Comparison of ENCODE assay signal across 14 mouse cellular contexts in genomic region chr17:74458711-74459408, GRCm38 (mm10). TPM values are rescaled to one million over a fixed set of nuclear protein-coding genes. Genes with fewer than 3 reads are reported as not detected.
DNase-seq lines count a peak whose midpoint lies in the region; ATAC-seq and TF ChIP-seq lines count a peak whose summit lies in the region.
"Had no signal": no experiment of that assay in that cellular context is flagged by ENCODE, and none has a peak within 500 bp of the region (broad histone marks: within the 10 kb centered on the region; RNA-seq: fewer than 3 reads in every experiment).

Nlrc4 (minus strand) TSS chr17:74459142.

- DNase-seq in kidney, adult 2 months, result peak; percentile 44
- DNase-seq in A20 (ENCODE audit: low read depth, low spot score), result peak; percentile 60
- DNase-seq in cerebellum, adult 18-20 months, result no peak
- no peak for DNase-seq in adrenal gland, adult 18-20 months (ENCODE audit: low spot score in 2 of 2)
- DNase-seq in adipocyte (ENCODE audit: low spot score), result no peak
- DNase-seq: gastrocnemius, postnatal 25 days; heart, postnatal 10 days; kidney, postnatal 4 days; midbrain, embryonic 14.5 days had no signal

- no peak for TF ChIP-seq CTCF in kidney, adult 2 months (conservative IDR thresholded peaks at IDR 0.05; ENCODE audit: insufficient read depth, insufficient read length, low read depth, low read length)

- no peaks in the 10 kb centered on the region for H3K9me3 ChIP-seq in kidney, embryonic 15.5 days (replicated peaks)
- H3K9me3 ChIP-seq in megakaryocyte, embryonic 14.5 days, result no peaks in the 10 kb centered on the region
- H3K9me3 ChIP-seq: forebrain, embryonic 10.5 days had no signal

- no peaks in the 10 kb centered on the region for H3K27me3 ChIP-seq in kidney, adult 2 months (replicated peaks; ENCODE audit: control insufficient read depth, insufficient read depth, low read length)
- no peaks in the 10 kb centered on the region for H3K27me3 ChIP-seq in kidney, embryonic 15.5 days
- H3K27me3 ChIP-seq in megakaryocyte, embryonic 14.5 days (replicated peaks), result no peaks in the 10 kb centered on the region

- TF ChIP-seq POLR2A in kidney, adult 2 months (IDR thresholded peaks at IDR 0.05; ENCODE audit: low read depth, low read length), result no peak

- no peaks in the 10 kb centered on the region for H3K4me1 ChIP-seq in kidney, adult 2 months (ENCODE audit: control insufficient read depth, insufficient read depth, low read length)
- no peaks in the 10 kb centered on the region for H3K4me1 ChIP-seq in kidney, embryonic 15.5 days
- no peaks in the 10 kb centered on the region for H3K4me1 ChIP-seq in brown adipose tissue, adult 24 weeks (ENCODE audit: control insufficient read depth, insufficient read depth, insufficient read length, low read length)
- peaks cover 5% of the 10 kb centered on the region; the same call in 1 of the 2 replicates for H3K4me1 ChIP-seq in megakaryocyte, embryonic 14.5 days
- H3K4me1 ChIP-seq: forebrain, embryonic 10.5 days had no signal

- no peak within 1 kb of the TSS for H3K4me2 ChIP-seq in kidney, embryonic 15.5 days

- no peak within 1 kb of the TSS for H3K4me3 ChIP-seq in kidney, adult 2 months (ENCODE audit: insufficient read depth, low read depth, low read length)
- no peak within 1 kb of the TSS for H3K4me3 ChIP-seq in kidney, embryonic 15.5 days (replicated peaks)
- H3K4me3 ChIP-seq in brown adipose tissue, adult 24 weeks (ENCODE audit: insufficient read depth, low read depth, low read length), result peak within 1 kb of the TSS; percentile 40
- peak within 1 kb of the TSS; percentile 59 for H3K4me3 ChIP-seq in megakaryocyte, embryonic 14.5 days (replicated peaks)
- H3K4me3 ChIP-seq: forebrain, embryonic 10.5 days had no signal

- H3K27ac ChIP-seq in kidney, adult 2 months (ENCODE audit: insufficient read depth, low read depth, low read length), result no peak within 1 kb of the TSS
- H3K27ac ChIP-seq in kidney, embryonic 15.5 days, result no peak within 1 kb of the TSS
- peak within 1 kb of the TSS; percentile 40 for H3K27ac ChIP-seq in brown adipose tissue, adult 24 weeks (replicated peaks; ENCODE audit: low read depth, low read length)
- H3K27ac ChIP-seq: forebrain, embryonic 10.5 days; liver, embryonic 14.5 days had no signal

- 50% methylated on average over 8 of the region's 8 CpGs for WGBS in kidney, adult 2 months
- 55% methylated on average over 8 of the region's 8 CpGs for WGBS in kidney, embryonic 15.5 days

- H3K9ac ChIP-seq in kidney, embryonic 15.5 days, result no peak within 1 kb of the TSS
- H3K9ac ChIP-seq: liver, embryonic 14.5 days had no signal

- no peak for ATAC-seq in kidney, embryonic 15.5 days (replicated peaks; ENCODE audit: low FRiP score)

- H3K36me3 ChIP-seq in kidney, adult 2 months (ENCODE audit: control insufficient read depth, insufficient read depth, low read length), result no peaks in the 10 kb centered on the region
- no peaks in the 10 kb centered on the region for H3K36me3 ChIP-seq in kidney, embryonic 15.5 days
- H3K36me3 ChIP-seq in megakaryocyte, embryonic 14.5 days (replicated peaks; ENCODE audit: low read length), result no peaks in the 10 kb centered on the region
- H3K36me3 ChIP-seq: forebrain, embryonic 10.5 days had no signal

RNA-seq across cellular contexts. Expression of gene Nlrc4, which starts in this region (rescaled TPM):
- 0.08 and 0.28 TPM in 2 replicates for polyA plus RNA-seq in kidney, adult 2 months (2012; rRNA removed)
- polyA plus RNA-seq in kidney, embryonic 15.5 days (2015; fragmentation: Nextera tagmentation; extraction: Ambion mirVana), result 0.24 and 0.39 TPM in 2 replicates
- not detected in 2 replicates for polyA plus RNA-seq in brown adipose tissue, adult 24 weeks (2012; ENCODE audit: insufficient read depth, insufficient read length, missing spikeins)
- 0.43 TPM in 1 of 2 replicates, not detected in the other for polyA plus RNA-seq in megakaryocyte, embryonic 14.5 days (2012; ENCODE audit: insufficient read depth, low replicate concordance)
- total RNA-seq in adrenal gland, adult 18-20 months (2021), result under 1 TPM; 0.36 to 0.58 TPM

Comparison
In these comparisons a context has a peak if more than half of its experiments do, and no peak if none do; other contexts are left out.
1. Peak in DNase-seq in kidney, adult 2 months; RNA of the gene not detected or under 1 TPM.
2. H3K4me3 ChIP-seq: peak in brown adipose tissue, adult 24 weeks (single experiment) and megakaryocyte, embryonic 14.5 days (single experiment); none in kidney, adult 2 months (single experiment) and kidney, embryonic 15.5 days (single experiment).